Mouse (Mus musculus) liver, adult 2 months (tissue): ENCODE data around the gene Mgat5b.

Source experiments
- CTCF ChIP-seq: fragments of 200-500 bp; IDR thresholded peaks from 2 replicates; pipeline ENCODE4 v1.5.1; 2011; ENCODE audit warnings: low read depth, low read length, control low read depth
- POLR2A ChIP-seq: fragments of 200-500 bp; IDR thresholded peaks from 2 replicates; pipeline ENCODE4 v1.6.1; 2011; ENCODE audit warnings: low read length, control low read depth; ENCODE audit not compliant: insufficient read depth; ENCODE audit errors: extremely low read depth

GRCm38 (mm10) chr11:116958601-116959000 is 39.9 kb downstream of the Mgat5b start:
- TF ChIP-seq CTCF (no peak), POLR2A (no peak)
